Mouse (Mus musculus) neural tube, embryonic 14.5 days (tissue): ENCODE results near the gene Ap2a1. TPM values are rescaled to one million over a fixed set of nuclear protein-coding genes. Genes with fewer than 3 reads are reported as not detected.

Experiments
- ATAC-seq: fragments of 200-750 bp; cut with Nextera tagmentation; 2 replicates; pipeline ENCODE4 v1.8.0; 2017; ENCODE audit warnings: low read depth, mild to moderate bottlenecking, moderate TSS enrichment, moderate library complexity
- H3K27ac ChIP-seq: fragments of 300-500 bp; sonication (generic); 2 replicates; pipeline ENCODE4 v1.5.1; 2014; ENCODE audit warnings: low read depth, mild to moderate bottlenecking, control low read depth, low read length, moderate library complexity, mixed read lengths
- H3K27me3 ChIP-seq: fragments of 300-500 bp; sonication (generic); 2 replicates; pipeline ENCODE4 v1.6.1; 2014; ENCODE audit warnings: low read length; ENCODE audit not compliant: control insufficient read depth, insufficient read depth
- H3K36me3 ChIP-seq: fragments of 300-500 bp; sonication (generic); 2 replicates; pipeline ENCODE4 v1.6.1; 2014; ENCODE audit warnings: low read length, mixed read lengths; ENCODE audit not compliant: control insufficient read depth, insufficient read depth
- H3K4me1 ChIP-seq: fragments of 300-500 bp; sonication (generic); 2 replicates; pipeline ENCODE4 v1.6.1; 2014; ENCODE audit warnings: low read length; ENCODE audit not compliant: control insufficient read depth, insufficient read depth
- H3K4me2 ChIP-seq: fragments of 300-500 bp; sonication (generic); 2 replicates; pipeline ENCODE4 v1.6.1; 2014; ENCODE audit warnings: mild to moderate bottlenecking, low read depth, low read length, control low read depth
- H3K4me3 ChIP-seq: fragments of 300-500 bp; sonication (generic); 2 replicates; pipeline ENCODE4 v1.5.1; 2014; ENCODE audit warnings: low read depth, low read length, control low read depth, mixed read lengths
- H3K9ac ChIP-seq: fragments of 300-500 bp; sonication (generic); replicated peaks from 2 replicates; pipeline ENCODE4 v1.6.1; 2014; ENCODE audit warnings: low read depth, mild to moderate bottlenecking, control low read depth, low read length, mixed read lengths
- H3K9me3 ChIP-seq: fragments of 300-500 bp; sonication (generic); 2 replicates; pipeline ENCODE4 v1.6.1; 2016; ENCODE audit warnings: low read length; ENCODE audit not compliant: control insufficient read depth
- WGBS: fragments of 180-500 bp; shearing (Covaris S2); extraction: QIAGEN DNeasy Blood & Tissue Kit; methylation state at CpG from one replicate; pipeline ENCODE4 v1.1.7; 2014; 5-methylcytosine and 5-hydroxymethylcytosine counted together
- polyA plus RNA-seq: library from polyadenylated mRNA; unstranded; fragments of >200 nt; fragmentation: Nextera tagmentation; extraction: Ambion mirVana; gene quantifications from 2 replicates; pipeline ENCODE4 v1.2.1, GENCODE M21; 2014

Ap2a1 gene
- polyA plus RNA-seq, result 120 and 128 TPM in 2 replicates

- Histone ChIP-seq H3K27me3 (no peaks in the 10 kb centered on the region), H3K27ac (peak within 1 kb of the TSS; percentile 84), H3K4me2 (peak within 1 kb of the TSS; percentile 67), H3K36me3 (0 out of 2 replicates have a peak, but pooled peaks cover under 1% of the 10 kb centered on the region), H3K9ac (peak within 1 kb of the TSS; percentile 90), H3K4me1 (peaks cover 17% of the 10 kb centered on the region), H3K4me3 (peak within 1 kb of the TSS; percentile 80), H3K9me3 (no peaks in the 10 kb centered on the region)
- peak; percentile 99 for ATAC-seq
- WGBS, result under 1% methylated on average over 81 of the region's 84 CpGs
Observed at GRCm38 (mm10) chr7:44929204-44930151, at the start of gene Ap2a1. Gene Ap2a1, minus strand, starts transcription at chr7:44929496.

- H3K9me3 ChIP-seq, result no peaks in the 10 kb centered on the region
- ATAC-seq, result no peak
- H3K36me3 ChIP-seq, result peaks cover 59% of the 10 kb centered on the region
- WGBS, result 93% methylated on average over 3 of the region's 3 CpGs
- peaks cover 14% of the 10 kb centered on the region for H3K4me1 ChIP-seq
- H3K4me3 ChIP-seq, result no peak overlapping the region
- H3K4me2 ChIP-seq, result no peak overlapping the region
- no peaks in the 10 kb centered on the region for H3K27me3 ChIP-seq
- no peak overlapping the region for H3K9ac ChIP-seq
- H3K27ac ChIP-seq, result no peak overlapping the region
Observed at GRCm38 (mm10) chr7:44978300-44978699, 49.0 kb upstream of the Ap2a1 start.

- peak overlapping the region; percentile 93 for H3K4me2 ChIP-seq
- H3K4me3 ChIP-seq, result peak overlapping the region; percentile 47
- H3K9ac ChIP-seq, result peak overlapping the region; percentile 71; the same call in 1 of the 2 replicates
- 19% methylated on average over 6 of the region's 6 CpGs for WGBS
- peaks cover 37% of the 10 kb centered on the region for H3K4me1 ChIP-seq
- H3K27ac ChIP-seq, result peak overlapping the region; percentile 94
- no peak for ATAC-seq
- no peaks in the 10 kb centered on the region for H3K9me3 ChIP-seq
- peaks cover 39% of the 10 kb centered on the region for H3K36me3 ChIP-seq
- H3K27me3 ChIP-seq, result no peaks in the 10 kb centered on the region
Observed at GRCm38 (mm10) chr7:44975117-44975419, 45.8 kb upstream of the Ap2a1 start.

GRCm38 (mm10) chr7:44974383-44975116, 45.3 kb upstream of the Ap2a1 start, which contains the start of gene Cpt1c:
Gene Cpt1c, minus strand, starts transcription at chr7:44974851.
- H3K9ac ChIP-seq, result peak within 1 kb of the TSS; percentile 71
- H3K4me3 ChIP-seq, result peak within 1 kb of the TSS; percentile 47
- H3K4me2 ChIP-seq, result peak within 1 kb of the TSS; percentile 93
- peaks cover 37% of the 10 kb centered on the region for H3K4me1 ChIP-seq
- H3K36me3 ChIP-seq, result peaks cover 34% of the 10 kb centered on the region
- no peaks in the 10 kb centered on the region for H3K27me3 ChIP-seq
- 1% methylated on average over 22 of the region's 22 CpGs for WGBS
- H3K9me3 ChIP-seq, result no peaks in the 10 kb centered on the region
- peak; percentile 62 for ATAC-seq
- peak within 1 kb of the TSS; percentile 94 for H3K27ac ChIP-seq

- peaks cover 26% of the 10 kb centered on the region for H3K36me3 ChIP-seq
- peak overlapping the region; percentile 71 for H3K9ac ChIP-seq
- H3K27ac ChIP-seq, result peak overlapping the region; percentile 94
- no peaks in the 10 kb centered on the region for H3K9me3 ChIP-seq
- H3K4me1 ChIP-seq, result peaks cover 37% of the 10 kb centered on the region
- H3K4me3 ChIP-seq, result peak overlapping the region; percentile 47
- H3K4me2 ChIP-seq, result peak overlapping the region; percentile 93
- ATAC-seq, result no peak; the same call in 1 of the 2 replicates
- no peaks in the 10 kb centered on the region for H3K27me3 ChIP-seq
- 40% methylated on average over 14 of the region's 14 CpGs for WGBS
Observed at GRCm38 (mm10) chr7:44973415-44974130, 44.3 kb upstream of the Ap2a1 start.

- Histone ChIP-seq H3K9me3 (no peaks in the 10 kb centered on the region), H3K4me1 (peaks cover 37% of the 10 kb centered on the region), H3K27me3 (no peaks in the 10 kb centered on the region), H3K36me3 (peaks cover 8% of the 10 kb centered on the region), H3K27ac (no peak overlapping the region), H3K4me3 (peak overlapping the region; percentile 45), H3K4me2 (peak overlapping the region; percentile 72), H3K9ac (peak overlapping the region; percentile 53)
- no peak for ATAC-seq
- 68% methylated on average over 7 of the region's 7 CpGs for WGBS
Observed at GRCm38 (mm10) chr7:44971142-44971541, 41.8 kb upstream of the Ap2a1 start.

GRCm38 (mm10) chr7:44970231-44970691, 41.0 kb upstream of the Ap2a1 start:
- peaks cover 7% of the 10 kb centered on the region for H3K36me3 ChIP-seq
- WGBS, result 0% methylated on average over 36 of the region's 36 CpGs
- peak overlapping the region; percentile 53 for H3K9ac ChIP-seq
- ATAC-seq, result peak; percentile 95
- H3K27me3 ChIP-seq, result no peaks in the 10 kb centered on the region
- peak overlapping the region; percentile 45 for H3K4me3 ChIP-seq
- H3K27ac ChIP-seq, result peak overlapping the region; percentile 72
- peaks cover 37% of the 10 kb centered on the region for H3K4me1 ChIP-seq
- no peaks in the 10 kb centered on the region for H3K9me3 ChIP-seq
- H3K4me2 ChIP-seq, result peak overlapping the region; percentile 72

- WGBS, result 75% methylated on average over 15 of the region's 15 CpGs
- H3K9ac ChIP-seq, result no peak overlapping the region
- H3K36me3 ChIP-seq, result peaks cover 19% of the 10 kb centered on the region
- no peak overlapping the region for H3K4me3 ChIP-seq
- H3K27ac ChIP-seq, result no peak overlapping the region
- peaks cover 9% of the 10 kb centered on the region for H3K4me1 ChIP-seq
- no peaks in the 10 kb centered on the region for H3K9me3 ChIP-seq
- H3K27me3 ChIP-seq, result no peaks in the 10 kb centered on the region
- no peak for ATAC-seq
- H3K4me2 ChIP-seq, result no peak overlapping the region
Observed at GRCm38 (mm10) chr7:44966638-44967037, 37.3 kb upstream of the Ap2a1 start.
